Mouse (Mus musculus): ENCODE measurements around the gene Loxl1. TPM values are rescaled to one million over a fixed set of nuclear protein-coding genes. Genes with fewer than 3 reads are reported as not detected.
"Not testable (repeated sequence)": the region's sequence is repeated elsewhere in the genome, so short reads cannot be mapped to it uniquely, and the experiment has no call there.

The Loxl1 gene
- polyA plus RNA-seq, 1 experiment from 2014 or later: 63.7 TPM

DNA sequence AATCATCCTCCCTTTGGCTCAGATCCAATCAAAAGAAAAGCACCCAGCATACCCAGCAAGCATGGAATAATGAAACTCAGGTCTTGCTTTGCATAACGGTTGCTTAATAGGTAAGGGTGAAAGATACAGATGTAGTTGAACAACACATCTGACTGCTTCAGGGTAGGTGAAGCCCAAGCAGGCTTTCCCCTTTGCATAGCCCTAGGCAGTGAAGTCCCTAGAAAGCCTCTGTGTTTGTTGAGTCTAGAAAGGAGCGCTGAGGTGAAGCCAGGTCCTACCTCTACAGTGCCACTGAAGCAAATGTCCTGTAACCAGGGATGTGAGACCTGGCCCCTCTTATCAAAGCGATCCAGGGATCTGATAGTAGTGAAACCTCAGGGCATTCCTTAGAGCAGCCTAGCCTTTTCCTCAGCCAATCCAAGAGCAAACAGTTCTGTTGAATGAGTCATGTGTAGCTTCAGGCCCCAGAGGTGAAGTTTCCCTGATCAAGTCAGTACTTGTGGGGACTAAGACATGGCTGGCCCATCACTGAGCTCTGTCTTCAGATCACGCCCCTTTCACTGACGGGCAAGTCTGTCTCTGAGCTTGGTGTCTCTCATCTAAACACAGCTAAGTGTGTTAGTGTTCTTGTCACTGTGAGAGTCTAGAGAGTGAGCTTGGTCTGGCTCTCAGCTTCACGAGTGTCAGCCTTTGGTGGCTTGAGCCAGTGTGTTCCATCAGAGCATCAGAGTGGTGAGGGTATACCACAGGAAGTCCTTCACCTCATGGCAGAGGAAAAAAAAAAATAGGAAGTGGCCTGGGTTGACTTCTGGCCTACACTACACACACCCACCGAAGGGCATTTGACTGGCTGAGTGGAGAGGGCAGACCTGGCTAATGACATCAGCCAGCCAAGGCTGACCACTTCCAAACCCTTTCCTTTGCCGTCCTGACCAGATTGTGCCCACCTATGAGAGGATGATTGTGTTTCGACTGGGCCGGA, 57.0 kb downstream of the Loxl1 start:
- WGBS: 78% methylated on average over 10 of the region's 10 CpGs
- no peak overlapping the region for H3K4me2 ChIP-seq (replicated peaks; ENCODE audit: low read depth)
- DNase-seq (ENCODE audit: low spot score) (no peak), ATAC-seq (ENCODE audit: low FRiP score, low TSS enrichment) (no peak)
- no peaks in the 10 kb centered on the region for H3K27me3 ChIP-seq (ENCODE audit: control insufficient read depth, insufficient read depth, low read length)
- no peak overlapping the region for H3K9ac ChIP-seq (ENCODE audit: low read length)
- no peaks in the 10 kb centered on the region for H3K9me3 ChIP-seq (ENCODE audit: control insufficient read depth, low read length)
- no peak overlapping the region for H3K4me3 ChIP-seq (ENCODE audit: low read depth, low read length)
- no peak for TF ChIP-seq CTCF (IDR thresholded peaks at IDR 0.05; ENCODE audit: low read depth)
- TF ChIP-seq EP300 (optimal IDR thresholded peaks at IDR 0.05): no peak
- peaks cover 16% of the 10 kb centered on the region for H3K36me3 ChIP-seq (ENCODE audit: control insufficient read depth, insufficient read depth, low read length)
- no peak overlapping the region for H3K27ac ChIP-seq (replicated peaks)
- H3K4me1 ChIP-seq (replicated peaks; ENCODE audit: control insufficient read depth, insufficient read depth): no peaks in the 10 kb centered on the region

DNA sequence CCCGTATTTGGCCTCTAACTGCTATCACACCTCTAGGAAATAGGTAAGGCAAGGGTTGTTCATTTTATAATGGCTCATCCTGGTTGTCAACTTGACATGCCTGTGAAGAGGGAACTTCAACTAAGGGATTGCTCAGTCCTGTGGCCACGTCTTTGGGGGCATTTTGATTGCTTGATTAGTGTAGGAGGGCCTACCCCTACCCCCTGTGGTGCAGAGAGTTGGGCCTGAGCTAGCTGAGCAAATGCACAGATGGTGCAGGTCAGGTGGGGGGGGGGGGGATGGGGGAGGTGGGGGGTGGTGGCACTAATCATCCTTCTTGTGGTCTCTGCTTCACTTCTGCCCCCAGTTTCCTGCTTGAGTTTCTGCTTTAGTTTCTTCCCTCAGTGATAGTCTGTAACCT, 57.9 kb downstream of the Loxl1 start:
- no peak for ATAC-seq (ENCODE audit: low FRiP score, low TSS enrichment)
- no peak for TF ChIP-seq EP300 (optimal IDR thresholded peaks at IDR 0.05)
- TF ChIP-seq CTCF (IDR thresholded peaks at IDR 0.05; ENCODE audit: low read depth): no peak
- Histone ChIP-seq H3K4me2 (replicated peaks; ENCODE audit: low read depth) (no peak overlapping the region), H3K27ac (replicated peaks) (no peak overlapping the region), H3K4me1 (replicated peaks; ENCODE audit: control insufficient read depth, insufficient read depth) (no peaks in the 10 kb centered on the region), H3K9me3 (ENCODE audit: control insufficient read depth, low read length) (no peaks in the 10 kb centered on the region), H3K36me3 (ENCODE audit: control insufficient read depth, insufficient read depth, low read length) (peaks cover 12% of the 10 kb centered on the region), H3K4me3 (ENCODE audit: low read depth, low read length) (no peak overlapping the region), H3K9ac (ENCODE audit: low read length) (no peak overlapping the region), H3K27me3 (ENCODE audit: control insufficient read depth, insufficient read depth, low read length) (no peaks in the 10 kb centered on the region)
- 71% methylated on average over 2 of the region's 2 CpGs for WGBS
- no peak for DNase-seq (ENCODE audit: low spot score)

DNA sequence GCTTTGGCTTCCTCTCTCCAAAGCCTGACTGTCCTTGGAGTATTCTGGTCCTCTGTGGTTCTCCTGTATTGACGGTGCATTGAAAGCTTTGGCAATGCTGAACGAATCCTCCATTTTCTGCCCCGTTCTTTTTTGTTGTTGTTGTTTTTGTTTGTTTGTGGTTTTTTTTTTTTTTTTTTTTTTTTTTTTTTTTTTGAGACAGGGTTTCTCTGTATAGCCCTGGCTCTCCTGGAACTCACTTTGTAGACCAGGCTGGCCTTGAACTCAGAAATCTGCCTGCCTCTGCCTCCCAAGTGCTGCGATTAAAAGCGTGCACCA, 59.2 kb downstream of the Loxl1 start:
- peak overlapping the region; percentile 73 for H3K4me3 ChIP-seq (ENCODE audit: low read depth, low read length)
- peak overlapping the region; percentile 66 for H3K4me2 ChIP-seq (replicated peaks; ENCODE audit: low read depth)
- H3K9ac ChIP-seq (ENCODE audit: low read length): peak overlapping the region; percentile 72
- H3K36me3 ChIP-seq (ENCODE audit: control insufficient read depth, insufficient read depth, low read length): peaks cover 10% of the 10 kb centered on the region
- not testable (repeated sequence) for DNase-seq (ENCODE audit: low spot score); H3K4me1 ChIP-seq (replicated peaks; ENCODE audit: control insufficient read depth, insufficient read depth); H3K9me3 ChIP-seq (ENCODE audit: control insufficient read depth, low read length); H3K27me3 ChIP-seq (ENCODE audit: control insufficient read depth, insufficient read depth, low read length); ATAC-seq (ENCODE audit: low FRiP score, low TSS enrichment)
- H3K27ac ChIP-seq (replicated peaks): peak overlapping the region; percentile 80; the same call in 1 of the 2 replicates
- WGBS: 59% methylated on average over 5 of the region's 5 CpGs

DNA sequence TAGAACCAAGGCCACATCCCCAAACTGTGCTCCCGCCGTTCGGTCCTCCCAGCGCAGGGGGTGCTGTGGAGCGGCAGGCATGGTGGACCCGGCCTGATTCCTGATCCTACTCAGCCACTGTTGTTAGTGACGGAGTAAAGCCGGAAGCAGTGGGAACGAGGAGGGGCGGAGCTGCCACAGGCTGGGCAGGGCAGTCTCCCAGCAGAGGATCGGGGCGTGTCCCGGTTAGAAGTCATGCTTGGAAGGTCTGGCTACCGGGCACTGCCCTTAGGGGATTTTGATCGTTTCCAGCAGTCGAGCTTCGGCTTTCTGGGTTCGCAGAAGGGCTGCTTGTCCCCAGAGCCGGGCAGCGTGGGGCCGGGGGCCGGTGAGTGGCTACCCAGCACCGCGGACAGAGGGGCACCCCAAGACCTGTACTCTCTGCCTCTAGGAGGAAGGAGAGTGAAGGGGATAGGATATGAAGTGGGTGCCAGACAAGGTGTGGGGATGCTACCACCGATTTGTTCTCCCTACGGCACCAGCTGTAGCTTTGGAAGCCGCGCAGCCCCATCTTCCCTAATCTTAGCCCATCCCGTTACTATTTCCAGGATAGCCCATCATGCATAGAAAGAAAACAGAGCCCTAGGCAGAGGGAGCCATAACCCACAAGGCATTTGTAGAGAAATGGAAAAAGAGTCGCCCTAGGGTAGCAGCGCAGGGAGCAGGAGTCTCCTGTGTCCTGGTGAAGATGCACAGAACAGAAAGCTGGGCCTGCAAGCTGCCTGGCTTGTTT, 59.8 kb downstream of the Loxl1 start, which contains the start of gene Stoml1:
Gene Stoml1, plus strand, starts transcription at position 132 of the 772 bp plus-strand sequence.
- under 1% methylated on average over 31 of the region's 31 CpGs for WGBS
- Histone ChIP-seq H3K4me3 (ENCODE audit: low read depth, low read length) (peak within 1 kb of the TSS; percentile 73), H3K4me2 (replicated peaks; ENCODE audit: low read depth) (peak within 1 kb of the TSS; percentile 66), H3K27me3 (ENCODE audit: control insufficient read depth, insufficient read depth, low read length) (no peaks in the 10 kb centered on the region), H3K27ac (replicated peaks) (peak within 1 kb of the TSS; percentile 80), H3K9ac (ENCODE audit: low read length) (peak within 1 kb of the TSS; percentile 72), H3K9me3 (ENCODE audit: control insufficient read depth, low read length) (no peaks in the 10 kb centered on the region), H3K4me1 (replicated peaks; ENCODE audit: control insufficient read depth, insufficient read depth) (no peaks in the 10 kb centered on the region; the same call in 1 of the 2 replicates), H3K36me3 (ENCODE audit: control insufficient read depth, insufficient read depth, low read length) (peaks cover 10% of the 10 kb centered on the region)
- TF ChIP-seq EP300 (optimal IDR thresholded peaks at IDR 0.05) (no peak), CTCF (IDR thresholded peaks at IDR 0.05; ENCODE audit: low read depth) (peak; percentile 98)
- DNase-seq (ENCODE audit: low spot score): peak; percentile 97
- peak; percentile 98 for ATAC-seq (ENCODE audit: low FRiP score, low TSS enrichment)

DNA sequence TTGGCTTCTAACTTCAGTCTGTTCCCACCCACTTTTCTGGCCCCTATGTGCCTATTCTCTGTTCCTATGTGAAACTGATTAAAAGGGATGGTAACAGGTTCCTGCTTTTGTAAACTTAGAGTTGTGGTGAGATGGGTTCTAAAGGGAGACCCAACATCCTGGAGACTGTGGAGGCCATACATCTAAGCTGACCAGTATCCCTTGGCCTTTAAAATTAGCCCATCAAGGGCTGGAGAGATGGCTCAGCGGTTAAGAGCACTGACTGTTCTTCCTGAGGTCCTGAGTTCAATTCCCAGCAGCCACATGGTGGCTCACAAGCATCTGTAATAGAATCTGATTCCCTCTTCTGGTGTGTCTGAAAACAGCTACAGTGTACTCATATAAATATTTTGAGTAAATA, 62.3 kb downstream of the Loxl1 start:
- not testable (repeated sequence) for H3K36me3 ChIP-seq (ENCODE audit: control insufficient read depth, insufficient read depth, low read length); DNase-seq (ENCODE audit: low spot score); H3K9me3 ChIP-seq (ENCODE audit: control insufficient read depth, low read length); H3K9ac ChIP-seq (ENCODE audit: low read length); H3K4me2 ChIP-seq (replicated peaks; ENCODE audit: low read depth); H3K27me3 ChIP-seq (ENCODE audit: control insufficient read depth, insufficient read depth, low read length); H3K4me1 ChIP-seq (replicated peaks; ENCODE audit: control insufficient read depth, insufficient read depth); H3K4me3 ChIP-seq (ENCODE audit: low read depth, low read length); ATAC-seq (ENCODE audit: low FRiP score, low TSS enrichment)
- H3K27ac ChIP-seq (replicated peaks): peak overlapping the region; percentile 94
- 88% methylated on average over 1 of the region's 1 CpGs for WGBS
